Mouse (Mus musculus) E14TG2a.4 (cell line): ENCODE data around the gene Prrc2a.

Experiments
- CTCF ChIP-seq: conservative IDR thresholded peaks from 2 replicates; pipeline ENCODE4 v1.5.1; 2014; ENCODE audit warnings: low read length
- NANOG ChIP-seq: IDR thresholded peaks from 2 replicates; pipeline ENCODE4 v1.6.1; 2014; ENCODE audit warnings: borderline replicate concordance, low read length, mixed read lengths

DNA sequence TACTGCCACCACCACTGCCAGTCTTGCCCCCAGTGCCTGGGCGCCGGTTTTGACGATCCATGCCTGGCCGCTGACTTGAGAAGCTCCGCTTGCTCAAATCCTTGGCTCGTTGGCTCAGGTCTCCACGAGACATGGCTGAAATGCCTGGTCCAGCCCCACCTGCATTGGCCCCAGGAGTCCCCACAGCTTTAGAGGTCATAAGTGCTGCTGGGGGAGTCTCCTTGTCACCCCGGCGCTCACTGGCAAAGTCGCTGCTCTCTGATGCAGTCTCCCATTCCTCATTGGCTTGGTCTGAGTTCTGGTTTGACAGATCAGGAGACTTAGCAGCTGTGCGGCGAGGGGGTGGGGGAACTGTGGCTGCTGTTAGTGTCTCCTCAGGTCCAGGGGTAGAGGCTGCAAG, 9.2 kb downstream of the Prrc2a start:
- TF ChIP-seq CTCF (no peak), NANOG (no peak)
